Mouse (Mus musculus): ENCODE data around the gene Nbea. TPM values are rescaled to one million over a fixed set of nuclear protein-coding genes. Genes with fewer than 3 reads are reported as not detected.

Gene Nbea
- 36.8 and 39.0 TPM in 2 replicates for polyA plus RNA-seq (2015; fragmentation: Nextera tagmentation; extraction: Ambion mirVana)

GRCm38 (mm10) chr3:56183159-56184133, at the start of gene Nbea:
Gene Nbea, minus strand, starts transcription at chr3:56183701.
- no peaks in the 10 kb centered on the region for H3K27me3 ChIP-seq
- peak within 1 kb of the TSS; percentile 85 for H3K4me2 ChIP-seq
- peak within 1 kb of the TSS; percentile 98 for H3K9ac ChIP-seq
- 0% methylated on average over 55 of the region's 131 CpGs for WGBS
- peaks cover 19% of the 10 kb centered on the region for H3K4me1 ChIP-seq
- H3K36me3 ChIP-seq (ENCODE audit: poor library complexity, severe bottlenecking) = no peaks in the 10 kb centered on the region
- H3K4me3 ChIP-seq = peak within 1 kb of the TSS; percentile 96
- ATAC-seq = peak; percentile 87
- H3K9me3 ChIP-seq (replicated peaks) = no peaks in the 10 kb centered on the region
- peak within 1 kb of the TSS; percentile 99 for H3K27ac ChIP-seq

GRCm38 (mm10) chr3:56229283-56229682, 45.8 kb upstream of the Nbea start:
- Histone ChIP-seq H3K9me3 (replicated peaks) (no peaks in the 10 kb centered on the region), H3K27ac (no peak overlapping the region), H3K9ac (no peak overlapping the region), H3K4me3 (no peak overlapping the region), H3K4me1 (no peaks in the 10 kb centered on the region), H3K27me3 (no peaks in the 10 kb centered on the region), H3K4me2 (no peak overlapping the region), H3K36me3 (ENCODE audit: poor library complexity, severe bottlenecking) (no peaks in the 10 kb centered on the region)
- 79% methylated on average over 1 of the region's 1 CpGs for WGBS
- no peak for ATAC-seq

- Histone ChIP-seq H3K36me3 (ENCODE audit: poor library complexity, severe bottlenecking) (no peaks in the 10 kb centered on the region), H3K27ac (no peak overlapping the region), H3K9me3 (replicated peaks) (no peaks in the 10 kb centered on the region), H3K4me1 (no peaks in the 10 kb centered on the region), H3K4me3 (no peak overlapping the region), H3K27me3 (no peaks in the 10 kb centered on the region), H3K9ac (no peak overlapping the region), H3K4me2 (no peak overlapping the region)
- ATAC-seq = no peak
- WGBS = 92% methylated on average over 2 of the region's 2 CpGs
Observed at GRCm38 (mm10) chr3:56215989-56216388, 32.5 kb upstream of the Nbea start.

- Histone ChIP-seq H3K27ac (no peak overlapping the region), H3K4me3 (no peak overlapping the region), H3K36me3 (ENCODE audit: poor library complexity, severe bottlenecking) (no peaks in the 10 kb centered on the region), H3K9ac (no peak overlapping the region), H3K4me2 (no peak overlapping the region), H3K27me3 (no peaks in the 10 kb centered on the region), H3K9me3 (replicated peaks) (no peaks in the 10 kb centered on the region), H3K4me1 (no peaks in the 10 kb centered on the region)
- ATAC-seq = no peak
- 77% methylated on average over 6 of the region's 6 CpGs for WGBS
Observed at GRCm38 (mm10) chr3:56203968-56204367, 20.5 kb upstream of the Nbea start.

- Histone ChIP-seq H3K9ac (no peak overlapping the region), H3K27ac (no peak overlapping the region), H3K27me3 (no peaks in the 10 kb centered on the region), H3K36me3 (ENCODE audit: poor library complexity, severe bottlenecking) (no peaks in the 10 kb centered on the region), H3K4me2 (no peak overlapping the region), H3K4me1 (peaks cover 4% of the 10 kb centered on the region), H3K4me3 (no peak overlapping the region), H3K9me3 (replicated peaks) (no peaks in the 10 kb centered on the region)
- 95% methylated on average over 1 of the region's 1 CpGs for WGBS
- ATAC-seq = no peak
Observed at GRCm38 (mm10) chr3:56188238-56188637, 4.7 kb upstream of the Nbea start.

GRCm38 (mm10) chr3:56187131-56187779, 3.8 kb upstream of the Nbea start:
- no peak overlapping the region for H3K4me3 ChIP-seq
- 80% methylated on average over 6 of the region's 6 CpGs for WGBS
- no peak overlapping the region for H3K4me2 ChIP-seq
- H3K27ac ChIP-seq = no peak overlapping the region
- no peak for ATAC-seq
- no peaks in the 10 kb centered on the region for H3K9me3 ChIP-seq (replicated peaks)
- no peak overlapping the region for H3K9ac ChIP-seq
- peaks cover 4% of the 10 kb centered on the region for H3K4me1 ChIP-seq
- H3K27me3 ChIP-seq = no peaks in the 10 kb centered on the region
- no peaks in the 10 kb centered on the region for H3K36me3 ChIP-seq (ENCODE audit: poor library complexity, severe bottlenecking)

- peak; percentile 60 for ATAC-seq
- Histone ChIP-seq H3K27me3 (no peaks in the 10 kb centered on the region), H3K27ac (peak overlapping the region; percentile 99), H3K4me3 (peak overlapping the region; percentile 96), H3K9ac (peak overlapping the region; percentile 98), H3K4me1 (peaks cover 19% of the 10 kb centered on the region), H3K9me3 (replicated peaks) (no peaks in the 10 kb centered on the region), H3K36me3 (ENCODE audit: poor library complexity, severe bottlenecking) (no peaks in the 10 kb centered on the region), H3K4me2 (peak overlapping the region; percentile 85)
- WGBS = under 1% methylated on average over 25 of the region's 61 CpGs
Observed at GRCm38 (mm10) chr3:56182371-56183158, 936 bp downstream of the Nbea start.

GRCm38 (mm10) chr3:56181991-56182370, 1.5 kb downstream of the Nbea start:
- H3K9ac ChIP-seq = peak overlapping the region; percentile 98
- peak; percentile 1; the same call in 1 of the 2 replicates for ATAC-seq
- peak overlapping the region; percentile 96 for H3K4me3 ChIP-seq
- H3K36me3 ChIP-seq (ENCODE audit: poor library complexity, severe bottlenecking) = no peaks in the 10 kb centered on the region
- peak overlapping the region; percentile 99 for H3K27ac ChIP-seq
- H3K9me3 ChIP-seq (replicated peaks) = no peaks in the 10 kb centered on the region
- peaks cover 19% of the 10 kb centered on the region for H3K4me1 ChIP-seq
- H3K27me3 ChIP-seq = no peaks in the 10 kb centered on the region
- peak overlapping the region; percentile 85 for H3K4me2 ChIP-seq
- 3% methylated on average over 4 of the region's 4 CpGs for WGBS

- Histone ChIP-seq H3K9me3 (replicated peaks) (no peaks in the 10 kb centered on the region), H3K4me2 (peak overlapping the region; percentile 85), H3K9ac (peak overlapping the region; percentile 98), H3K36me3 (ENCODE audit: poor library complexity, severe bottlenecking) (no peaks in the 10 kb centered on the region), H3K27ac (no peak overlapping the region), H3K4me1 (peaks cover 19% of the 10 kb centered on the region), H3K27me3 (no peaks in the 10 kb centered on the region), H3K4me3 (peak overlapping the region; percentile 96)
- 27% methylated on average over 3 of the region's 3 CpGs for WGBS
- no peak for ATAC-seq
Observed at GRCm38 (mm10) chr3:56181025-56181424, 2.5 kb downstream of the Nbea start.

GRCm38 (mm10) chr3:56157864-56158263, 25.6 kb downstream of the Nbea start:
- no peak overlapping the region for H3K27ac ChIP-seq
- H3K9me3 ChIP-seq (replicated peaks) = no peaks in the 10 kb centered on the region
- H3K4me3 ChIP-seq = no peak overlapping the region
- H3K4me2 ChIP-seq = no peak overlapping the region
- 0 out of 2 replicates have a peak, but pooled peaks cover 3% of the 10 kb centered on the region for H3K36me3 ChIP-seq (ENCODE audit: poor library complexity, severe bottlenecking)
- no peaks in the 10 kb centered on the region for H3K4me1 ChIP-seq
- 92% methylated on average over 2 of the region's 2 CpGs for WGBS
- no peak overlapping the region for H3K9ac ChIP-seq
- no peaks in the 10 kb centered on the region for H3K27me3 ChIP-seq
- ATAC-seq = no peak

GRCm38 (mm10) chr3:56126674-56127073, 56.8 kb downstream of the Nbea start:
- H3K27ac ChIP-seq = no peak overlapping the region
- H3K9ac ChIP-seq = no peak overlapping the region
- no peak overlapping the region for H3K4me3 ChIP-seq
- no peak for ATAC-seq
- H3K4me2 ChIP-seq = no peak overlapping the region
- H3K9me3 ChIP-seq (replicated peaks) = peaks cover 8% of the 10 kb centered on the region; the same call in 1 of the 2 replicates
- H3K36me3 ChIP-seq (ENCODE audit: poor library complexity, severe bottlenecking) = peaks cover 6% of the 10 kb centered on the region
- WGBS = 93% methylated on average over 3 of the region's 3 CpGs
- no peaks in the 10 kb centered on the region for H3K27me3 ChIP-seq
- no peaks in the 10 kb centered on the region for H3K4me1 ChIP-seq

GRCm38 (mm10) chr3:56116647-56117046, 66.9 kb downstream of the Nbea start:
- H3K4me2 ChIP-seq = no peak overlapping the region
- no peaks in the 10 kb centered on the region for H3K9me3 ChIP-seq (replicated peaks)
- no peaks in the 10 kb centered on the region for H3K27me3 ChIP-seq
- no peak overlapping the region for H3K4me3 ChIP-seq
- H3K27ac ChIP-seq = no peak overlapping the region
- H3K36me3 ChIP-seq (ENCODE audit: poor library complexity, severe bottlenecking) = peaks cover 7% of the 10 kb centered on the region
- H3K4me1 ChIP-seq = no peaks in the 10 kb centered on the region
- no peak for ATAC-seq
- H3K9ac ChIP-seq = no peak overlapping the region
